Mouse (Mus musculus): Measurements from ENCODE around the gene Renbp. TPM values are rescaled to one million over a fixed set of nuclear protein-coding genes. Genes with fewer than 3 reads are reported as not detected.

Gene Renbp
- polyA plus RNA-seq, 1 experiment = 17.9 TPM

DNA sequence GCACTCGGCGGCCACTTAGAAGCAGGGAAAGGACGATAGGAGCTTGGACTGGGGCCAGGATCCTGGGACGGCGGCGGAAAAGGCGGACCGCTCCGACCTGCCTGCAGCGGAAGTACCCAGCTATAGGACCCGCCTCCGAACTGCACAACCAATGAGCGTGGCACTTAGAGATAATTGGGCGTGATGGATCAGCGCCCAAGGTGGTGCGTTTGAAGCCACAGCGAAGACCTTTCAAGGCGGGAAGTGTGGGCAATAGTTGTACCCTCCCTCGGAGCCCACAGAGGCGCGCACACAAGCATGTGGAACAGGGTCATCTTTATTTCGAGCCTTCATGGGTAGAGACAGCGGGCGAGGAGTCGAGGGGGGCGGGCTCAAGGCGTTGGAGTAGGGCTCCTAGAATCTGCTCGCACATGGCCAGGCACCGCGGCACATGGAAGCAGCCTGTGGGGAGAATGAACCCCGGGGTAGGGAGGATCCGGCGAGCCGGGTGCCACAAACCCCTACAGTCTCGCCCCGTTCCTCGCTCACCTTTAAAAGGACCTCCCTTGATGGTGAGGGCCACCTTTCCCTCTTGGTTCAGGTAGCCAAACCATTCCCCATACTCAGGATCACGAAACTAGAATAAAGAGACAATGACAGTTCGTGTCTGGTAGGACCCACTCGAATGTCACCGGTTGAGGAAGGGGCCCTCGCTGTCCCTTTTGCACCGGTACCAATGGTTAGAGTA lies 8.7 kb downstream of the Renbp start, which contains the start of the genes Arhgap4 and Naa10:
TSS of gene Arhgap4 (minus strand) at position 48 of the 727 bp plus-strand sequence.
TSS of gene Naa10 (minus strand) at position 122 of the 727 bp plus-strand sequence.
- 26% methylated on average over 43 of the region's 43 CpGs for WGBS
- TF ChIP-seq CTCF (IDR thresholded peaks at IDR 0.05; ENCODE audit: extremely low read depth, insufficient read depth, insufficient read length, insufficient replicate concordance) (no peak), POLR2A (IDR thresholded peaks at IDR 0.05; ENCODE audit: low read depth, low read length) (peak; percentile 19; the same call in 1 of the 2 replicates)

DNA sequence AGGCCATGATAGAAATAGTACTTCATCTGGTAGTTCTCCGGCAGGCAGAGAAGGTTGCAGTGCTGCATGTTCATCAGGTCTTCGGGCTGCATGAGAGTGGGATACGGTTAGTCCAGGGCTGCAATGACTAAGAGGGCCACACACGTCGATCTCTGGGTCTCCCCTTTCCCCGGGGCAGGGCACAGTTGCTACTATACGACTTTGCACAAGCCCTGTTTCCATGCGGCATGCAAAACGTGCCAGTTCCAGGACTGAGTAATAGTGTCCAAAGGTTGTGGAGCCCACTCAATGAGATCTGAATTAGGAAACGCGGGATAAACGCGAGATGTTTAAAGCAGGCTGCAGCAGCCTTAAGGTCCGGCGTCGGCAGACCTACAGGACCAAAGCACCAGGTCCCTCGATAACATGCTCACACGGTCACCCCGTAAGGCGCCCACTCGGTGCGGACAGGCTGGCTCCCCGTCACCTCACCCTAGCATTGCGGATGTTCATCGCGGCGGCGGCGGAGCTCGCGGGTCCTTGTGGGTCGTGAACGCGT lies 9.3 kb downstream of the Renbp start:
- no peaks in the 10 kb centered on the region for H3K27me3 ChIP-seq (ENCODE audit: control insufficient read depth, insufficient read depth, low read length)
- H3K4me1 ChIP-seq (ENCODE audit: control insufficient read depth, insufficient read depth, insufficient read length) = no peaks in the 10 kb centered on the region
- TF ChIP-seq CTCF (IDR thresholded peaks at IDR 0.05; ENCODE audit: extremely low read depth, insufficient read depth, insufficient read length, insufficient replicate concordance) (no peak), POLR2A (IDR thresholded peaks at IDR 0.05; ENCODE audit: low read depth, low read length) (no peak)
- H3K36me3 ChIP-seq (ENCODE audit: control insufficient read depth, insufficient read depth, low read length) = peaks cover 6% of the 10 kb centered on the region
- no peak for DNase-seq (ENCODE audit: low read depth in 1 of 2, low spot score in 2 of 2)
- H3K27ac ChIP-seq (ENCODE audit: insufficient read depth, low read length) = peak overlapping the region; percentile 75
- peak overlapping the region; percentile 87 for H3K4me3 ChIP-seq (ENCODE audit: extremely low read depth, insufficient read depth, insufficient read length)
- WGBS = 27% methylated on average over 34 of the region's 34 CpGs

More for the DNA sequence above, 8.7 kb downstream of the Renbp start, which contains the start of the genes Arhgap4 and Naa10:
- Histone ChIP-seq H3K27me3 (ENCODE audit: control insufficient read depth, insufficient read depth, low read length) (no peaks in the 10 kb centered on the region), H3K27ac (ENCODE audit: insufficient read depth, low read length) (peak within 1 kb of the TSS; percentile 79), H3K4me1 (ENCODE audit: control insufficient read depth, insufficient read depth, insufficient read length) (no peaks in the 10 kb centered on the region), H3K4me3 (ENCODE audit: extremely low read depth, insufficient read depth, insufficient read length) (peak within 1 kb of the TSS; percentile 87), H3K36me3 (ENCODE audit: control insufficient read depth, insufficient read depth, low read length) (peaks cover 5% of the 10 kb centered on the region)
- DNase-seq (ENCODE audit: low read depth in 1 of 2, low spot score in 2 of 2) = peak; percentile 61 to 77

DNA sequence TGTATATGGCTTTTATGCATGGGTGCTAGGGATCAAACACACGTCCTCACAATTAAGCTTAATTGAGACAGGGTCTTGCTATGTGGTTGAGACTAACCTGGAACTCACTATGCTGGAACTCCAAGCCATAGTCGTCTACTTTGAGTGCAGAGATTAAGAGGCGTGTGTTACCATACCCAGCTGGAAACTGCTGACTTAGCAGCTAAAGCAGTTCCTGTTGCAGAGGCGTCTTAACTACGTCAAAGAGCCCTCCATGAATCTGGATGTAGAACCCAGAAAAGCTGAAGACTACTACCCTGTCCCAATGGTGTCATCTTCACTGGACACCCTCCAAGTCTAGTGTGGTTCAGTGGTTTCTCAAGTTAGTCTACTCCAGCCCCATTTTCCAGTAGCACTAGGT lies 12.0 kb downstream of the Renbp start:
- no peak overlapping the region for H3K4me3 ChIP-seq (ENCODE audit: extremely low read depth, insufficient read depth, insufficient read length)

DNA sequence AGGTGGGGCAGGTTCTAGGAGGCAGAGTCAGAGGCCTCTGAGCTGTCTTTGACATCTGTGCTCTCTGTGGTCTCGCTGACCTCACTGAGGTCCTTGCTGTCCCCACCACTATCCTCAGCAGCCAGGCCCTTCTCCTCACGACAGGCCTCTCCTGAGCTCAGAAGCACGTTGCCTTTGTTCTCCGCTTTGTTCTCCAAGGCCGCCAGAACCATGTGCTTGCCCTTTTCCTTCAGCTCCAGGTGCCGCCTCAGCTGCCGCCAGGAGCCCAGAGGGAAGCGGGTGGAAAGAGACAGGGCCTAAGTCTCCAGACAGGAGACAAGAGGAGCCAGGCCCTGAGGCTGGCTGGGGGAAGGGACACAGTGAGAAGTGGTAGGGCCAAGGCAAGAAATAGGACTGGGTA lies 13.7 kb downstream of the Renbp start:
- H3K4me1 ChIP-seq (ENCODE audit: control insufficient read depth, insufficient read depth, insufficient read length) = peaks cover 9% of the 10 kb centered on the region; the same call in 1 of the 2 replicates
- 85% methylated on average over 8 of the region's 8 CpGs for whole genome bisulfite sequencing
- no peak for TF ChIP-seq CTCF (IDR thresholded peaks at IDR 0.05; ENCODE audit: extremely low read depth, insufficient read depth, insufficient read length, insufficient replicate concordance)
- no peak for TF ChIP-seq POLR2A (IDR thresholded peaks at IDR 0.05; ENCODE audit: low read depth, low read length)
- H3K36me3 ChIP-seq (ENCODE audit: control insufficient read depth, insufficient read depth, low read length) = peaks cover 3% of the 10 kb centered on the region; the same call in 1 of the 2 replicates
- H3K27ac ChIP-seq (ENCODE audit: insufficient read depth, low read length) = no peak overlapping the region
- no peak for DNase-seq (ENCODE audit: low read depth in 1 of 2, low spot score in 2 of 2)
- no peaks in the 10 kb centered on the region for H3K27me3 ChIP-seq (ENCODE audit: control insufficient read depth, insufficient read depth, low read length)
- H3K4me3 ChIP-seq (ENCODE audit: extremely low read depth, insufficient read depth, insufficient read length) = no peak overlapping the region

More for the DNA sequence above, 12.0 kb downstream of the Renbp start:
- Histone ChIP-seq H3K4me1 (ENCODE audit: control insufficient read depth, insufficient read depth, insufficient read length) (peaks cover 3% of the 10 kb centered on the region; the same call in 1 of the 2 replicates), H3K27ac (ENCODE audit: insufficient read depth, low read length) (no peak overlapping the region), H3K27me3 (ENCODE audit: control insufficient read depth, insufficient read depth, low read length) (no peaks in the 10 kb centered on the region), H3K36me3 (ENCODE audit: control insufficient read depth, insufficient read depth, low read length) (peaks cover 3% of the 10 kb centered on the region; the same call in 1 of the 2 replicates)
- no peak for DNase-seq (ENCODE audit: low read depth in 1 of 2, low spot score in 2 of 2)
- TF ChIP-seq CTCF (IDR thresholded peaks at IDR 0.05; ENCODE audit: extremely low read depth, insufficient read depth, insufficient read length, insufficient replicate concordance) (no peak), POLR2A (IDR thresholded peaks at IDR 0.05; ENCODE audit: low read depth, low read length) (no peak)
- WGBS = 84% methylated on average over 5 of the region's 5 CpGs

DNA sequence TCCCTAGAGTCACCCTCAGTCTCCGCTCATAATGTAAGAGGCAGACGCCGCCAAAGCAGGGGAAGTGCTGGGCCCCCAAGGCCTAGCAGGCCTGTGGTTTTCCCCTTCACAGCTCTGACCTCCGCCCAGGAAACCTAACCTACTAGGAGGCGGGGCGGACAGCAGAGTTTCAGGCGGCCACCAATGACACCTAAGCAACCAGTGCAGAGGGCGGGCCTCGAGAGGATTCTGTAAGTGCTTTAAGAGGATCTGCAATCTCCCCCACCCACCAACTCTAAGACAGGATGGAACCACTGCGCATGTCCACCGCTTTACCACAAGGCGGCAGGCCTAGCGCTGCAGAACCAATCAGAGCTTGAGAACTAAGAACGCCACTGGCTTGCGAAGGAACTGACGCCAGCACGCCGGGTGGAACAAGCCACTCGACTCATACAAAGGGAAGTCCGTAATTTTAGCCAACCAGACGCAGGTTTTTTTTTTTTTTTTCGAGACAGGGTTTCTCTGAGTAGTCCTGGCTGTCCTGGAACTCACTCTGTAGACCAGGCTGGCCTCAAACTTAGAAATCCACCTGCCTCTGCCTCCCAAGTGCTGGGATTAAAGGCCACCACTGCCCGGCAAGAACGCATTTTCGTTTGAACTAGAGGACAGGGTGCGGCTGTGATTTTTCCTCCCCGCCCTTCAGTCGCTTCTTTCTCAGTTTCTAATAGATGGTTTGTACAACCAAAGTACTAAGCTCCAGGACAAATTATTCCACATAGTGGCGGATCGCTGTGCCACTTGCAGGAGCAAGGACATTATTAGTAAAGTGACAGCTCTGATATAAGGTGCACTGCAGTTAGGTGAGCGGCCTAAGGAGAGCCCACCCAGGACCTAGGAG lies 15.6 kb downstream of the Renbp start:
- TF ChIP-seq CTCF (IDR thresholded peaks at IDR 0.05; ENCODE audit: extremely low read depth, insufficient read depth, insufficient read length, insufficient replicate concordance) (no peak), POLR2A (IDR thresholded peaks at IDR 0.05; ENCODE audit: low read depth, low read length) (peak; percentile 80)
- peaks cover 9% of the 10 kb centered on the region; the same call in 1 of the 2 replicates for H3K4me1 ChIP-seq (ENCODE audit: control insufficient read depth, insufficient read depth, insufficient read length)
- 32% methylated on average over 31 of the region's 31 CpGs for WGBS
- peak overlapping the region; percentile 32; the same call in 1 of the 2 replicates for H3K4me3 ChIP-seq (ENCODE audit: extremely low read depth, insufficient read depth, insufficient read length)
- DNase-seq (ENCODE audit: low read depth in 1 of 2, low spot score in 2 of 2) = peak; percentile 88 to 96
- peaks cover 3% of the 10 kb centered on the region; the same call in 1 of the 2 replicates for H3K36me3 ChIP-seq (ENCODE audit: control insufficient read depth, insufficient read depth, low read length)
- no peaks in the 10 kb centered on the region for H3K27me3 ChIP-seq (ENCODE audit: control insufficient read depth, insufficient read depth, low read length)
- H3K27ac ChIP-seq (ENCODE audit: insufficient read depth, low read length) = peak overlapping the region; percentile 91

DNA sequence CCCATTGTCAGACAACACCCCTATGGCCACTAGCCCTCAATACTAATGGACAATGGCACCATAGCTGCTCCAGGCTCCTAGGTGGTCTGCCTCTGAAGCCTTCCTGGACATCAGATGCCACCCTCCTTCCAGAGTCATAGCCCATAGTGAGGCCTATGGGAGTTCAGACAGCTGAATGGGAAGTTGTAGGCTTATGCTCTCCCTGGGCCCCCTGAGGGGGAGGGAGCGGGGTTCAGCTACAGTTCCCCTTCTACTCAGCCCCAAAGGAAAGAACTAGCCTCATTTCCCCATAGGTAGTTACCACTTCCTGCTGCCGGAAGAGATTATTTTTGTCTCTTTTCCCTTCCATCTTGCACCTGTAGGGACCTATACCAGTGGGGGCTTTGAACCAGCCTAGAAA lies 19.1 kb downstream of the Renbp start:
- Histone ChIP-seq H3K4me1 (ENCODE audit: control insufficient read depth, insufficient read depth, insufficient read length) (peaks cover 18% of the 10 kb centered on the region; the same call in 1 of the 2 replicates), H3K4me3 (ENCODE audit: extremely low read depth, insufficient read depth, insufficient read length) (peak overlapping the region; percentile 68), H3K27me3 (ENCODE audit: control insufficient read depth, insufficient read depth, low read length) (no peaks in the 10 kb centered on the region), H3K27ac (ENCODE audit: insufficient read depth, low read length) (peak overlapping the region; percentile 94), H3K36me3 (ENCODE audit: control insufficient read depth, insufficient read depth, low read length) (no peaks in the 10 kb centered on the region)
- TF ChIP-seq CTCF (IDR thresholded peaks at IDR 0.05; ENCODE audit: extremely low read depth, insufficient read depth, insufficient read length, insufficient replicate concordance) = no peak
- TF ChIP-seq POLR2A (IDR thresholded peaks at IDR 0.05; ENCODE audit: low read depth, low read length) = no peak; the same call in 1 of the 2 replicates
- 33% methylated on average over 2 of the region's 2 CpGs for WGBS
- DNase-seq (ENCODE audit: low read depth in 1 of 2, low spot score in 2 of 2) = peak; percentile 50 to 71

Measured in spleen, adult 2 months (tissue).